Mouse (Mus musculus) liver, postnatal 0 days (tissue): Measurements from ENCODE around the gene Wasf2.

ENCODE experiments used
- CTCF ChIP-seq: sonication (generic); IDR thresholded peaks from 2 replicates; pipeline ENCODE4 v1.5.1; 2016; ENCODE audit warnings: antibody characterized with exemption, low read depth
- EP300 ChIP-seq: IDR thresholded peaks from 2 replicates; pipeline ENCODE4 v1.6.1; 2016; ENCODE audit warnings: antibody characterized with exemption, low read depth, mild to moderate bottlenecking

DNA sequence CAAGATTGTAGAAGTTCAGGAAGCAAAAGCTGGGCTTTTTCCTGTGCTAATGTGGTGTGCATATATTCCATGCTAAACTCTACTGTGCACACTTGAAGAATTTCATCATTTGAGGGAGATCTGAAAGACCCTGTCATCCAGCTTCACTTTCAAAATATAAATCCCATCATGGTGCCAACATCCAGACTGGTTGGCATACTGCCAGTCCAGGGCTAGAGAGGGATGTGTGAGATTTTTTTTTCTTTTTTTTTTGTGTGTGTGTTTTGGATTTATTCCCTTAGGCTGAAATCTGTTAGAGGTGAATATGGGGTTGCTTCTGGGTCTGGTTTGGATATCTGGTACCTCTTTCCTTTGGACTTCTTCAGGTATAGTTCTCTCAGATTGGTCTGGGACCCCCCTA, 40.3 kb downstream of the Wasf2 start:
- TF ChIP-seq CTCF = no peak
- no peak for TF ChIP-seq EP300
